Mouse (Mus musculus): ENCODE data around the gene Metrnl. TPM values are rescaled to one million over a fixed set of nuclear protein-coding genes. Genes with fewer than 3 reads are reported as not detected.

Metrnl gene
- polyA plus RNA-seq, 1 experiment: 5.5 TPM

DNA sequence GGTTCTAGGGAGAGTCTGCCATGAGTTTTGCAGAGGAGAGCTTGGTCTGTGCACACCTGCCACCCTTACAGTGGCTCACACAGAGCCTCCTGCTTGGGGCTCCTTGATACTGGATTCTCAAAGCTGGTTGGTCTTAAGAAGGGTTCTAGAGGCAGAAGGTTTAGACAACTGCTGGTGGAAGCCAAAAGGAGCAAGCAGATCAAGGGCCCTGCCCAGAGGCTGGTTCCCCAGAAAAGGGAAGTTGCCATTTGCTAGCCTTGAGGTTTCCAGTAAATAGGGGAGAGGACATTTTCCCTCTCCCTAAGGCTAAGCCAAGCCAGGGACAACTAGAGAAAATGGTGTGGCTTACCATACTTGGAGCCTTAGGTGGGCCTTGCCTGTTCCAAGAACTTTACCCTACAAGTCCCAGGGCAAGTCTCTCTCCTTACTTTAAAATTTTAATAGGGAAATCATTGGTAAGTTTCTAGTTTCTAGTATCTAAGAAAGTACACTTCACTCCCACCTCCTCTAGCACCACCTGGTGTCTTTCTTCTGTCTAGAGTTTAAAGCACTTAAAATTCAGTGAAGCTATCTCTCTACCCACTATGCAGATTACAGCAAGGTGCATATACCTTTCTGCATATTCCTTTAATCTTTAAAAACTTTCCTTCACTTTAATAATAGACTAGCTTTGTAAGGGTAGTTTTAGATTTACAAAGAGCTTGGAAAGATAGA lies 42.7 kb downstream of the Metrnl start:
- Histone ChIP-seq H3K4me3 (replicated peaks; ENCODE audit: control insufficient read depth, low read depth, low read length) (no peak overlapping the region), H3K4me1 (ENCODE audit: control insufficient read depth, insufficient read depth, low read length) (peaks cover 7% of the 10 kb centered on the region), H3K27ac (ENCODE audit: control insufficient read depth, insufficient read depth, low read depth, low read length, poor library complexity) (peak overlapping the region; percentile 74)
- TF ChIP-seq CTCF (IDR thresholded peaks at IDR 0.05; ENCODE audit: control insufficient read depth, insufficient read depth, low read length) (no peak), POLR2A (IDR thresholded peaks at IDR 0.05; ENCODE audit: borderline replicate concordance, control insufficient read depth, low read depth, low read length) (no peak)

DNA sequence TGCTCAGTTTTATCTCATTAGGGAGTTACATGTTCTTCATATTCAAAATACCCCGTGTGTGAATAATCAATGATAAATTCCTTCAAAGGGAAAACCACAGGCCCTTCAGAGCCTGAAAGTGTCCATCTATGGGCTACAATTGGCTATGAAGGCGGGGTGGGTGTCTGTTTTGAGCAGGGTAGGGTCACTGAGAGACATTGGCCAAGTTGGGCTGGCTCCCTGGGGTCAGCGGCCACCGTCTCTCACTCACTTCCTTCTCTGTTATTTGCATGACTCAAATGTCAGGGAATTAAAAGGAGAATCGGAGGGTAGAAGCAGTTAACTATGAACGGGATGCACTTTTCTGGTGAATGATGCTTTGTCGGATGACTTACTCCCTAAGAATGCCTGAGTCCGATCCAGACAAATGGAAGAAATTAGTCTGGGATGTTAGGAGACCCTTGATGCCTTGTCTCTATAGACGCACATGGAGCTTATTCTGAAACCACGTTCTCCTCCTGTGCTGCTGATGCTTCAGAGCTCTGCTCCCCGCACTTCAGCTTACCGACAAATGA lies 45.7 kb downstream of the Metrnl start:
- H3K4me1 ChIP-seq (ENCODE audit: control insufficient read depth, insufficient read depth, low read length): peaks cover 6% of the 10 kb centered on the region
- 82% methylated on average over 12 of the region's 12 CpGs for WGBS
- TF ChIP-seq CTCF (IDR thresholded peaks at IDR 0.05; ENCODE audit: control insufficient read depth, insufficient read depth, low read length) (no peak), POLR2A (IDR thresholded peaks at IDR 0.05; ENCODE audit: borderline replicate concordance, control insufficient read depth, low read depth, low read length) (no peak)
- H3K4me3 ChIP-seq (replicated peaks; ENCODE audit: control insufficient read depth, low read depth, low read length): no peak overlapping the region
- H3K27ac ChIP-seq (ENCODE audit: control insufficient read depth, insufficient read depth, low read depth, low read length, poor library complexity): no peak overlapping the region; the same call in 1 of the 2 replicates

DNA sequence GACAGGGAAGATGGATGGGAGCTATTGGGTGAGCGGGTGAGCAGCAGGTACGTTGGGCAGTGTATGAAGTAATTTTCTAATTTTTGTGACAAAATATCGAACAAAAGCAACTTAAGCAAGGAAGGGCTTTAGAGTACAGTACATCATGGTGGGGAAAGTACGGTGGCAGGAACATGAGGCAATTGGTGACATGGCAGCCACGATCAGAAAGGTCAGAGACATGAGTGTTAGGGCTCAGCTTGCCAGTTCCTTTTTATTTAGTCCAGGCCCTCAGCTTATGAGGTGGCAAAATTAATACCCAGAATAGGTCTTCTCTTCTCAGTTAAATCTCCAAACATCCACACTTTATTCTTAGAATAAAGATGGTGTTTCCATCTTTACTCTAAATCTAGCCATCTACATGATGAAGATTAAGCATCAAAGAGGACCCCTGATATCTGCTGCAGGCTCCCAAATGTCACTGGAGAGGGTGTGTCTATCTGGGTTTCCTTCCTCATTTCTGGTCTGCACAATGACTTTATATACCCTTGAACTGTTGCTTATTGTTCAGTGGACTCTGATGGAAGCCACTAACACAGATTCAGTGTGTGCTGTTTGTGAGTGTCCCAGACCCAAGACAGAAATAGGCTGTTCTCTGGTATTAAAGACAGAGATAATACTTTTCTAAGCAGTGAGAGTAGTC lies 46.8 kb downstream of the Metrnl start:
- Histone ChIP-seq H3K4me1 (ENCODE audit: control insufficient read depth, insufficient read depth, low read length) (peaks cover 6% of the 10 kb centered on the region), H3K27ac (ENCODE audit: control insufficient read depth, insufficient read depth, low read depth, low read length, poor library complexity) (peak overlapping the region; percentile 76), H3K4me3 (replicated peaks; ENCODE audit: control insufficient read depth, low read depth, low read length) (no peak overlapping the region)
- TF ChIP-seq POLR2A (IDR thresholded peaks at IDR 0.05; ENCODE audit: borderline replicate concordance, control insufficient read depth, low read depth, low read length) (no peak), CTCF (IDR thresholded peaks at IDR 0.05; ENCODE audit: control insufficient read depth, insufficient read depth, low read length) (no peak)
- WGBS: 39% methylated on average over 5 of the region's 5 CpGs

Other genes starting within 250 kb of the Metrnl start
- gene Tbcd, start 249.6 kb upstream of the Metrnl start, polyA plus RNA-seq (2011; ENCODE audit: insufficient read depth, insufficient read length, low replicate concordance, missing spikeins): 25.2 and 28.4 TPM in 2 replicates
- not detected in 2 replicates for gene Zfp750, start 182.2 kb upstream of the Metrnl start, polyA plus RNA-seq (2011; ENCODE audit: insufficient read depth, insufficient read length, low replicate concordance, missing spikeins)
- gene B3gntl1, start 28.4 kb upstream of the Metrnl start, polyA plus RNA-seq (2011; ENCODE audit: insufficient read depth, insufficient read length, low replicate concordance, missing spikeins): 2.4 and 6.1 TPM in 2 replicates
- not detected in 2 replicates for gene Ptchd3, start 128.7 kb downstream of the Metrnl start, polyA plus RNA-seq (2011; ENCODE audit: insufficient read depth, insufficient read length, low replicate concordance, missing spikeins)

All from bone marrow, adult 2 months (tissue).